Mouse (Mus musculus) testis, postnatal 10 days (tissue): Measurements from ENCODE around the gene Ntng2.

Experiments
- DNase-seq: peaks from one replicate; pipeline ENCODE4 v3.0.0; 2021; ENCODE audit warnings: low spot score

Gene Ntng2

DNA sequence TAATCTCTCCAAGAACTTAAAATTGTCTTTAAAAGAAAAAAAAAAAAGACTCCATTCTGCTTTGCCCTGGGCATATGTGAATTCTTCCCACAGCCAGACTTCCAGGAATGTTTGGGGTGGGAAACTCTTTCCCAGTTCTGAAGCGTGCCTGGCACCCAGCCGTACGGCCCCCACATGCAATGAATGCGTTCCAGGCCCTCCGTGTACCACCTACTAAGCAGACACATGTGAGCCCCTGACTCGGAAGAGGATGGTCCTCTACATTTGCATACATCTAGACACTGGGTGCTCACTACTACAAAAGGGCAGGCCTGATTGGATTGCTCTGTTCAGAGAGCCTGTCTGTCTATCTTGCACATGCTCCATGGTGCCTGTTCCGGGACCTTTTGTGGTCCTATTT lies 17.0 kb downstream of the Ntng2 start:
- no peak for DNase-seq

DNA sequence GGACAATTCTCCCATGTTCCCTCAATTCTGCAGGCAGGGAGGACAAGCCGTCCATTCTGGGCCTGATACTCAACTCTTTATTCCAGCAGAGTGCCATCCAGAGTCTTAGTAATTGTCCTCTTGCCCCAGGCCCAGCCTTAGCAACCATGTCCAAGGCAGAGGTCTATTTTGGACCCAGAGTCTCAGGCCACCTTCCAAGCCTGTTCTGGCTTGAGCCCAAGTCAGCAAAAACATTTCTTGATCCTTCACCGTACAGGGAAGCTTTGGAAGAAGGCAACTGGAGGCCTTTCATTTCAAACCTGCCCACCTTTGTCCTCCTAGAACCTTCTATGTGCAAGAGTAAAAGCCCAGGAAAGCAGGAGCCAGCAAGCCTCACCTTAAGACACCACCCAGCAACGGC lies 17.8 kb downstream of the Ntng2 start:
- DNase-seq = no peak

DNA sequence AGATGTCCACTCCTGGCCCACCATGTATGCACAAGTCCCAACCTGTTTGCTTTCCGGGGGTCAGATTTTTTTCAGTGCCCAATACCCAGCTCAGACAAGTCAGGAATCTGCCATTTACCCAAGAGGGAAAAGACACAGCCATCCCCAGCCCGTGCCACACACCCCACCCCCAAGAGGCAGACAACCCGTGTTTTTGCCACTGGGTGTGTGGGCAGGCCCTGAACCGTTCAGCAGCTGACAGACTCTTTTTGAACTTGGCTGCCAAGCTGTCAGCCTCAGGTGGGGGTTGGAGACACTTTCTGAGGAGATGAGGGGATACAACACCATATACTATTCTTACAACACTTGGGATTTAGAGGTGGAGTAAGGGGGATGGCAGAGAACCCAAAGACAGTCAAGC lies 18.8 kb downstream of the Ntng2 start:
- no peak for DNase-seq

DNA sequence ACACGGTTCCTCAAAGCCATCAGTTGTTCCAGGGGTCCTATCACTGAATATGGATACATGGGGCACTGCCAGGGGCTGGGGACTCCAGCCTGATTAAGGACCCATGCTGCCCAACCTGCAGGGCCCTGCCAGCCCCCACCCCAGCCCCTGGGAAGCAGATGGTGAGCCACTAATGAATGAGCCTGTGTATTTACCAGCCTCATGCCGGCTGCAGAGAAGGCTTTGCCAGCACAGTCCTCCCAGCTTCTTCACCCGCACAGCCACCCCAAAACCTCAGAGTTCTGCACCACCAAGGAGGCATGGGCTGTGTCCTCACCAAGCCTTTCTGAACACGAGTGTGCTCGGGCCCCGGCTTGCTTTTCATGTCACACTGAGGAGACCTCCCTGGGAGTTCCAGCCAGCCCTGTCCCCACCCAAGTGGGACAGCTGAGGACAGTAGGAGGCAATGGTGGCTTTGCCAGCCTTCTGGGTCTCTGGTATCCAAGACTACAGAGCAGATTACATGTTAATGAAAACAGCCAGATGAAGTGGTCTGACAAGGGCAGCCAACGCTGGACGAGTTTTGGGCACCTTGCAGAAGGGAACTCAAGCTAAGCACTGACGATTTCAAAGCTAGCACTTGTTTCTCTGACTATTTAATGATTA lies 22.5 kb downstream of the Ntng2 start:
- DNase-seq = no peak

DNA sequence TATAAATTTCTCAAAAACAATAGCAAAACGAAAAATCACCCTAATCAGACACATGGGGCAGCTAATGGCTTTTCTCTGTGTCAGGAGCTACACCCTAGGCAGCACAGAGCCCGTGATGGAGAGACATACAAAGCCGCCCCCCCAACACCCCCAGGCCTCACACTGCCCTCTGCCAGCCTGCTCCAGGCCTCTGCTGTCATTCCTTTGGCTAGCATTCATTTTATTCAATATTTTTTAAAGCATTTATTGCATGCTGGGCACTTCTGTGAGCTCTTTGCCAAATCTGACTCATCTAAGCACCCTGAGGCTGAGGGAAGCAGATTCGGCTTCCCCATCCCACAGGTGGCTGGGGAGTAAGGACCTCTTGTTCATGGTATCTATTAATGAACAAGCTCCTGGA lies 26.1 kb downstream of the Ntng2 start:
- DNase-seq = no peak

DNA sequence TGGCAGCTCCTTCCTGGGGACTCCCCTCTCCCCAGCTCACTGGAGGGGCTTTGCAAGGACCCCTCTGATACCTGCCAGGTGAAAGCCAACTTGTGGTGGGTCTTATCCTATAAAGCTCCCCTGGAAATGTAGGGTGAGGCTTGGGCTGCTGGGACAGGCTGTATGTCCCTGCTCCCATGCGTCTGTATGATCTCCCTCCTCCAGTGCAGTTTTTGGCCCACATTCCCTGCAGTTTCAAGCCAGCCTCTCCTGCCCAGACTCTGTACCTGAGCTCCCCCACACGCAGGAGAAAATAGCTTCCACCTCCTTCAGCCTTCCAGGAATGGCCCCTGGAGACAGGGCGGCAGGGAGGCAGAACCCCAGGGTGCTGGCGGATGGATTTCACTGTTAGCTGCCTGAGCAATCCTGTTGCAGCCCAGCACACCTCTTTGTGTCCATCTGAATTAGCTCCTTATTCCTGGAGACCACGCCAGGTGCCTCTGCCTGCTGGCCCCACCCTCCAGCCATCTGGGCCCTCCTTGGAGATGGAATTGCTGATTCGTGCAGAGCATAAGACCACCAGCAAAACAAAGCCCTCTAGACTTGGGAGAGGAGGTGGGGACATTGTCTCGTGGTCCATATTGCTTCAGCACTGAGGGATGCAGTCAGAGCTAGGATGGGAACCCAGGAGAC lies 29.1 kb downstream of the Ntng2 start:
- no peak for DNase-seq

DNA sequence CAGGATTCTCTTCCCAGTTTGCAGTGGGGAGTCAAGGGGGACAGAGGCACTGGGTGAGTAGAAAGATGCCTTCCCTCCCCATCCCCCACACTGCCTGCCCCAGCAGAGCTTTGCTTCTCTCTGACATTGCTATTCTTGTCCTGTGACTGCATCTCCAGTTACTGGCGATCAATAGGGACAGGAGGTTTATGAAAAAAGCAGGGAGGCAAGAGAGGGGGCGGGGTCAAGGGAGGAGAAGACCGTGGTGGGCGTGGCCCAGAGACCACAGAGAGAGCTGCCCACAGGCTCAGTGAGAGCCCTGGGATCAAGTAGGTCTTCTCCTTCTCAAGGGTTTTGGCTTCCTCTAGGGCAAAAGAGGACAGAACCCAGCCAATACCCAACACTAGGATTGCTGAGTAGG lies 30.5 kb downstream of the Ntng2 start:
- DNase-seq = peak; percentile 74

DNA sequence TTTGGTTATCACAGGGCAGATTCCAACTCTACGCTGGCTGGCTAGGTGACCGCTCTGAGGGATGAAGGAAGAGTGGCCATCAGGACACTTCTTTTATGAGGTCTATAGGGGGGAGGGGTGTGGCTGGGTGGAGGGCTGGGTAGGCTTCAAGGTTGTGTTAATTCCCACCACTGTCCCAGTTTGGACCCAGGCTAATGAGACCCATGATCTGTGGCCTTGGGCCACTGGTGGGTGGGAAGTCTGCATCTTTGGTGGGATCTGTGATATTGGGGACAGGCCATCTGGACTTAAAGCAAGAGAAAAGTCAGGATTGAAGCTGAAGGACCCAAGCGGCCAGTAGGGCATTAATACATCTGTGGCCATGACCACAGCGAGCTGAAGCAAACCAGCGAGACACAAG lies 34.0 kb downstream of the Ntng2 start:
- no peak for DNase-seq

DNA sequence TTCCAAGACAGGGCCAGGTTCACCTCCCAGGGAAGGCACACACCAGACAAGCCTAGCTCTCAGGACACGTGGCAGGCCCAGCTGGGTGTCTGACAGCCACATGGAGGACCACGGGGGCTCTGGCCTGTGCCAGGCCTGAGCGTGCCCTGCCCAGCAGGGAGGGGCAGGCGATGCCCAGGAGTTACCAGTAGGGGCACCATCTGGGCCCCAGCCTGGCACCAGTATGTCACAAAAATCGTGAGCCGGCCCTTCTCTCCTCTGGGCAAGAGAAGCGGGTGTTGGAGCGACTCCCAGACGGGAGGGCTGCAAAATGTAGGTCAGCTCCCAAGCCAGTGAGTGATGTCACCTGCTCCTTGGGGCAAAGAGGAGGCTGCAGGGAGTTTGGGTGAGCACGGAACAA lies 34.9 kb downstream of the Ntng2 start:
- DNase-seq = peak; percentile 66

DNA sequence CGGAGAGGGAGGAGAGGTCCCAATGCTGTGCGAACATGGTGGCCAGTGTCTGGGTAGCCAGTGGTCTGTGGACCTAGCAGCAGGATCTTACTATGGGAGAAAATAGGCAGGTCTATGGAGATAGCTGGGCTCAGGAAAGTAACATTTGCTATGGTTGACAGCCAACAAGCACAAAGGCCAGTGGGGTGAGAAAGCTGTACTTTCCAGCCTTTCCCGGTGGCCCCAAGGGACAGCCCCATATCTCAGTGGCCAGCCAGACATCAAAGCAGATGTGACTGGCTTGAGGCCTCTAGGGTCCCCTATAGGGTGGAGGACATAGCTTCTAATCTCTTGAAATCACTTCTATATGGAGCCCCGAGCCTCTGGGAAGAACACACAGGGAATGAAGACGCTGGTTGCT lies 35.8 kb downstream of the Ntng2 start:
- DNase-seq = no peak

DNA sequence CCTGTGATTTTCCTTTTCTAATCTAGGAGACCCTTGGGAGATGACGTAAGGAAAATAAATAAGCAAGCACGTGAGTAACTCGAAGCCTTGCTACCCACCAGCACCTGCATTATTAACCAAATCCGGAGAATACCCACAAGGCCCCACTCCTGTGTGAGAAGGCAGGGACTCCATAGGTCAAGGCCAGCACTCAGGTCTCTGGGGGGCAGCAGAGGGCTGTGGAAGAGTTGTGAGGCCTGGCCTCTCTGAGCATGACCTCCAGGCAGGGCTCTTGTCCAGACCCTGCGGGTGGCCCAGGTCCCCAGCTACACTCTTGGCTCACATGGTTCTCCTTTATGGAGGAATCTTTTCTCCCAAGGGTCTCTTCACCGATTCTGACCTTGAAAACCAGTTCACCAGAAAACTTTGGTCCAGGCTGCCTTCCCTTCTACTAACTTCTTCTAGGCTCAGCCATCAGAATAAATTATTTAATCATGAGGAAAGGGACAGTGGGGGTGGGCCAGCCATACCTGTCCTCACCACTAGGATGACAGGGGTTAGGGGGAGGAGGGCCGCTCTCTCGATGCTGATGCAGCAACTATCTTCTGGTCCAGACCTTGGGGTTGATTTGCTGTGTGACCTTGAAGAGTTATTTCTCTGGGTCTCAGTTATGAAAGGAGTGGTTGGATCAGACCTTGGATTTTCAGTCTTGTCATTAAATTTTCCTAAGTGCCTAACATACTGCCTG lies 36.4 kb downstream of the Ntng2 start:
- DNase-seq = peak; percentile 78

DNA sequence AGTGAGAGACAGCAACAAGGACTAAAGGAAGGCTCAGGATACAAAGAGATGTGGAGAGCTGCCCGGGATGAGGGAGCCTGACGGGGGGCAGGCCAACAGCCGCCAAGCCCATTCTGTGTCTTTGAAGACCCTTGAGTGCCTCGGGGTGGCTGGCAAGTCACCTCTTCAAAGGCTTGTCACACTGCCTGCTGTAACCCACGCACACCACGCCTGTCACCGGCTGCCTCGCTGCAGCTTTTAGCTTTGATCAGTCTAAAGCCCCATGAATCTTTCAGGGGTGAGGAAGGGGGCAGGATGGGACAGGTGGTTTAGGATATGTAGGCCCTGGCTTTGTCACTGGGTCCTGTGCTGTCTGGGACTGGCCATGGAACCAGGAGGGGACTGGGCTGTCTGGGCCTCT lies 46.6 kb downstream of the Ntng2 start:
- no peak for DNase-seq

DNA sequence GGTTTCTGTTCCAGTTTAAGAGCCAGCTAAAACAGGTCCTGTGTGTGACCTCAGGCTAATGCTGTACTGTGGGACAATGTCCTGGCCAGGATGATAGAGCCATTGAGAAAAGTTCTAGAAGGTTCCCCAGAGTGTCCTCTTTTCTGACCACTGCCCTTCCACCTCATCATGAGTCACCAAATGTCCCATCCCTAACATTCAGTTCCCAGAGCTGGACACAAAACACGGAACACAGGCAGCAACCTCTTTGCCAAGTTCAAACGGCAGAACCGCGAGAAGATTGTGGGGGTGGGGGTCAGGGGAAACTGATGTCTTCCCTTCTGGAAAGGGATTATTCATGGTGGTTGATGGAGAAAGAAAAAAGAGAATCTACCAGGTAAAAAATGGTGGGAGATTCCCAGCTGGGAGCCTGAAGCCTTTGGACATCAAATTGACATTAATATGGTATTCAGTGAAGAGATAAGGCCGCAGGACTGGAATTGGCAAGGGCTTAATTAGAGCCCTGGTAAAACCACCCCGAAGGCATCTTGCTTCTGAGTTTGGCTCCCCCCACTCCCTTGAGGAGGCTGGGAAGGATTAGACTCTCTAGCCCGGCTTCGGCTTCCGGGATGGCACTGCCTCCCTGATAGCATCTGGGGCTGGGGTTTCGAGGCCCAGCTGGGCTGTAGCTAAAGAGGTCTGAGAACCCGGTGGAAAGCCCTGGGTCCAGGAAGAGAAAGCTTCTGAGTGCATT lies 51.4 kb downstream of the Ntng2 start:
- no peak for DNase-seq

DNA sequence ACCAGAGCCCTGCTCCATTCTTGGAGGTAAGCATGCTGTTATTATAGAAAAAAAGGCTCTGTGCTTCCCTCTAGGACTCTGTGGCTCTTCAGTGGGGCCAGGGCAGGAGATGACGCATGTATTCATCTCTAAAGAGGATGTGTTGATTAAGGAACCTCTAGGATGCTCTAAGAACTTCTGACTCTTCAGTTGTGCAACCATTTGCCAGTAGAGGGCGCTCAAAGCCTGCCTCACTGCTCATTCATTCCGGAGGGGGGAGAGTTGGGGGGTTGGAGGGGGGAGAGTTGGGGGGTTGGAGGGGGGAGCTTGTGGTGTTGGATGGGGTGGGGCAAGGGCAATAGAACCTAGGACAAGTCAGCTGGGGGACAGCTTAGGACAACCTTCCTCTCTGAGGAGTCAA lies 52.9 kb downstream of the Ntng2 start:
- peak; percentile 77 for DNase-seq

DNA sequence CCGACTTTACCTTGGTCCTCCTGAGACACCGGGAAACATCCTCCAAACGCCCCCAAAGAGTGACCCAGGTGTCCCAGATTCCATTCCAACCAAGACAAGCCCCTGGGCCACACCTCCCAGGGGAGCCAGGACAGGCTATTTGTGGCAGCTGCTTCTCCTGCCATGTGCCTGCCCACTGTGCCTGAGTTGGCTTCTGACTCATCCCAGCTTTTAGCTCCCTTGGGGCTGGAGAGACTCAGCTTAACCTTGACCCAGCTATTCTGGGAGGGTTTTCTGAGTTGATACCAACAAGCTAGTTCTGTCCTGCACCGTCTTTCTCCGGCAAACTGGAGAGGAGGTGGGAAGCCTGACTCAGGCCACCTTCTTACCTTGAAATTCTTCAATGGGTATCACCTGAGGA lies 54.4 kb downstream of the Ntng2 start:
- DNase-seq = no peak

DNA sequence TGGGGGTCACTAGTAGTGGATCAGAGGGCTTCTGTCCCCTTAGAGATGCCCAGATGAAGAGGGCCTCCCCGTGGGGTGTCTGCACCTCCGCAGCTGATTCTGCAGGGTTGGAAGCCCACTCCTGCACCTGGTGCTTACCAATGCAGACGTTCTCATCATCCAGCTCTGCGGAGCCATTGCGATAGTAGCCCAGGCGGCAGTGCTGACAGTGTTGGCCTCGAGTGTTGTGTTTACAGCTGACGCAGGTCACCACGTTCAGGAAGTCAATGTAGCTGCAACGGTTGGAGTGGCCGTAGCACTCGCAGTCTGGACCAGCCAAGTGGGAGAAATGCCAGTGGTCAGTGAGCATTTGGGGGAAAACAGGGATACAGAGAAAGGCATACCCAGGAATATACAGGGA lies 56.0 kb downstream of the Ntng2 start:
- no peak for DNase-seq

DNA sequence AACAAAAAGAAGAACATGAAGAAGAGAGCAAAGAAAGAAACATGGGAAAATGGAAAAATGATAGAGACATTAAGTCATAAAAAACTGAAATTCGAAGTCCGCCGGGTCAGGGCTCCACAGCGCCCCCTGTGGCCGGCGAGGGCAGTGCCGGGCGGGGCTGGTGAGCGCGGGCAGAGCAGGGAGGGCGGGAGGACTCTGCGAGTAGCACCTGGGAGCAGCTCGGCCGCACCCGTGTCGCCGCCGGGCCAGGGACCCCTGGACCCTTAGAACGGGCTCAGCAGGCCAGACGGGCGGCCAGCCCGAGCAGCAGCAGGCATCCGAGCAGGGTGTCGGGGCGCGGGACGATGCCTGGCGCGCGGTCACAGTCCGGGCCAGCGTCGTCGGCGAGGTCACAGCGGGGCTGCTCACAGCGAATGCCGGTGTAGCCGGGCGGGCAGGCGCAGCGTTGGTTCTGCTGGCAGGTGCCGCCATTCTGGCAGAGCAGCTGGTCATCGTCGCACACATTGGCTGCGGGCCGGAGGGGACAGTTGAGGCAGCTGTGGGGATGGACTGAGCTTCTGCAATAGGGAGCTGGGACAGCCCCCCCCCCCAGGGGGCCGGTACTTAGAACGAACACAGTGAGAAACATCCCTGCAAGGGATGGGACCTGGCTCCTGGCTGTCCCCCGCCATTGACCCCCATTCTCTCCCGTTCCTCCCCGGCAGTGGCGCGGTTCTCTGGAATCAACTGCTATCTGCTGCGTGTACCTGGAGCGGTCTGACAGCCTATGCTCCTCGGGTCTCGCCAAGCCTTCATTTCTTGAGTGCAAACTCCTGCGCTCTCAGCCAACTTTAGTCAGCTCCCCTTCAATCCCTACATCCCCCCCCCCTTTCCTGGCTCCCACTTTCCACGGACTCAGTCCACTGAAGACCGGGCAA lies 58.0 kb downstream of the Ntng2 start:
- DNase-seq = peak; percentile 96

DNA sequence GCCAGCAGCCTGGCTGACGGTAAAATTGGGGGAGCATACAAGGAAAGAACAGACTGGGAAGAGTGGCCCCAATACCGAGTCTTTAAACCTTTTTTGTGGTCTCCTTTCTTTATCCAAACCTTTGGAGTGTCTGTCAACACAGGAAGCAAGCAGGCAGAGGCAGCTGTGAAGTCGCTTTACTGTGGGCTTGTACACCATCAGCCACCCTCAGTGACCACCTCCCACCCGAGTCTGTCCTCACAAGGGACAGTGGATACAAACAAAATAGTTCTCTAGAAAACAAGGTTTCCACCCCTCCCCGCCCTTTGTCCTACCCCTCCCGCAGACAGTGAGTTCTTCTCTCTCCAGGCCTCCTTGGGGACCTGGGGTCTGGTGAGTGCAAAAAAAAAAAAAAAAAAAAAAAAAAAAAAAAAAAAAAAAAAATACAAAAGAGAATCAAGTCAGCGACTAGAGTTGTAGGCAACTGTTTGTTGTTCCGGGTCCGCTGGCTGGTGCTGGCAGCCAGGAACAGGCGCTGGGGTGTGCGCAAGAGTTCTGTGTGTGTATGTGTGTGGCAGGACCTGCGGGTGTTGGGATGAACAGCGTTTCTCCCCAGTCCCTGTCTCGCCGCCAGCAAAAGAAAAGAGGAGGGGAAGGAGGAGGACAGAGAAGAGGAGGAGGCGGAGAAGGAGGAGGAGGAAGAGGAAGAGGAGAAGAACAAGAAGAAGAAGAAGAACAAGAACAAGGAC lies 58.8 kb downstream of the Ntng2 start:
- peak; percentile 46 for DNase-seq

DNA sequence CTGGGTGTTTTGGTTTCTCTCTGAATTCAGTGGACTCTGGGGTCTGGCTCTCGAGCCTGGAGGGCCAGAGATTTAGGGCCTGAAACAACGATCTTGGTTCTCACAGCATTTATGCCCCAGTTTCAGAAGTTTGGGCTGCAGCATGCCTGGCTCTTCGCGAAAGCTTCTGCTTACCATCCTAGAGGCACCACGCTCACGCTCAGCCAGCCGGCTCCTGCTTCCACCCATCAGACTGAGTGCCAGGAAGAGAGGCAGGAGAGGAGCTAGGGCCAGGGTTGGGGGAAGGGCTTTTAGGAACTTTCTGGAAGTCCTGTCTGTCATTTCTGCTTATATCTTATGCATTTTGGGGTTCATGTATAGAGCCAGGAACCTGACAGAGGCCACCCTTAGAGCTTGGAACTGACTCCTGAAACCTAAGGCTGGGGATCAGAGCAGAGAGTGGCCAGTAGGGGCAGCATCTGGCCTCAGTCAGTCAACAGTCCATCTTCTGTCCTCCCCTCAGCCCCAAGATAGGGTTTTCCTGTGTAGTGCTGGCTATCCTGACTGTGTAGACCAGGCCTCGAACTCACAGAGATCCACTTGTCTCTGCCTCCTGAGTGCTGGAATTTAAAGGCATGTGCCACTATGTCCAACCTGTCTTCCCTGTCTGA lies 60.1 kb downstream of the Ntng2 start:
- DNase-seq = peak; percentile 46
